Mouse (Mus musculus) spleen, adult 2 months (tissue): ENCODE measurements at regions not wholly inside any gene's neighbourhood (a gene's known extent, or its start where the extent isn't known, plus 50 kb on each side); places are given as distances from the start of the nearest gene placed in this dataset.

ENCODE experiments used
- DNase-seq, 2 experiments: peaks; one replicate each; pipeline versions ENCODE4 v3.0.0 to v3.0.0-alpha.2; 2012 to 2021; ENCODE audit warnings: low spot score in 2 of 2, low read depth in 1 of 2
- H3K27ac ChIP-seq: fragments of 200-500 bp; 2 replicates; pipeline ENCODE4 v1.5.1; 2012; ENCODE audit warnings: low read length, inconsistent platforms; ENCODE audit not compliant: insufficient read depth
- H3K27me3 ChIP-seq: fragments of 200-500 bp; 2 replicates; pipeline ENCODE4 v1.6.1; 2012; ENCODE audit warnings: mild to moderate bottlenecking, moderate library complexity, low read length, inconsistent platforms; ENCODE audit not compliant: control insufficient read depth, insufficient read depth
- H3K36me3 ChIP-seq: fragments of 200-500 bp; 2 replicates; pipeline ENCODE4 v1.6.1; 2012; ENCODE audit warnings: mild to moderate bottlenecking, low read length, inconsistent platforms; ENCODE audit not compliant: control insufficient read depth, insufficient read depth
- H3K4me1 ChIP-seq: fragments of 200-500 bp; 2 replicates; pipeline ENCODE4 v1.6.1; 2011; ENCODE audit warnings: inconsistent platforms; ENCODE audit not compliant: control insufficient read depth, insufficient read depth, insufficient read length
- H3K4me3 ChIP-seq: fragments of 200-500 bp; 2 replicates; pipeline ENCODE4 v1.5.1; 2011; ENCODE audit warnings: mild to moderate bottlenecking, inconsistent platforms; ENCODE audit not compliant: insufficient read depth, insufficient read length; ENCODE audit errors: extremely low read depth
- CTCF ChIP-seq: fragments of 200-500 bp; IDR thresholded peaks from 2 replicates; pipeline ENCODE4 v1.5.1; 2011; ENCODE audit warnings: mild to moderate bottlenecking, inconsistent platforms; ENCODE audit not compliant: insufficient read depth, insufficient read length, insufficient replicate concordance; ENCODE audit errors: extremely low read depth
- POLR2A ChIP-seq: fragments of 200-500 bp; IDR thresholded peaks from 2 replicates; pipeline ENCODE4 v1.6.1; 2011; ENCODE audit warnings: low read depth, low read length, inconsistent platforms
- WGBS: fragments of 180-500 bp; shearing (Covaris S2); methylation state at CpG from one replicate; pipeline ENCODE4 v1.1.7; 2018; 5-methylcytosine and 5-hydroxymethylcytosine counted together

GRCm38 (mm10) chr4:106091927-106092675 is 223.9 kb upstream of the Usp24 start:
- no peak overlapping the region for H3K4me3 ChIP-seq
- no peaks in the 10 kb centered on the region for H3K4me1 ChIP-seq
- TF ChIP-seq CTCF = no peak
- TF ChIP-seq POLR2A = no peak
- no peaks in the 10 kb centered on the region for H3K36me3 ChIP-seq
- DNase-seq = no peak
- WGBS = 73% methylated on average over 9 of the region's 9 CpGs
- H3K27me3 ChIP-seq = no peaks in the 10 kb centered on the region
- H3K27ac ChIP-seq = no peak overlapping the region

DNA sequence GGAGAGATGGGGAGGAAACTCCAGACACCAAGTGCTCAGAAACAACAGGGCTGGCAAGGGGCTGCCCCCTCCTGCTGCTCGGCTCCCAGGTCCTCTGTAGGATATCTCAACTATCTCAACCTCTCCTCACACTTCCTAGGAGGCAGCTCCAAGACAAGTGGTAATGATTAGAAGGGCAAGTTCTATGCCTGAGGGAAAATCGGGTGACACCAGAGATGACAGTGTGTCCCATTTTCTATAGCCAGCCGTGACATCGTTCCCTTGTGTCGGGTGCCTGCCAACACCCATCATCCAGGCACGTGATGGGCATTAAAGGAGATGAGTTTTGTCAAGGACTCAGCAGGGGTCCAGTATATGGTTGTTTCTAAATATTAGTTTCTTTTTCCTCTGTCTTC is 223.3 kb upstream of the Usp24 start:
- no peaks in the 10 kb centered on the region for H3K36me3 ChIP-seq
- TF ChIP-seq CTCF (no peak), POLR2A (no peak)
- H3K27ac ChIP-seq = no peak overlapping the region
- H3K4me3 ChIP-seq = no peak overlapping the region
- H3K27me3 ChIP-seq = no peaks in the 10 kb centered on the region
- DNase-seq = no peak
- 85% methylated on average over 6 of the region's 6 CpGs for WGBS
- no peaks in the 10 kb centered on the region for H3K4me1 ChIP-seq

GRCm38 (mm10) chr4:106093252-106093651 is 222.8 kb upstream of the Usp24 start:
- 80% methylated on average over 2 of the region's 2 CpGs for WGBS
- H3K4me3 ChIP-seq = no peak overlapping the region
- no peak for TF ChIP-seq POLR2A
- TF ChIP-seq CTCF = no peak
- H3K27me3 ChIP-seq = no peaks in the 10 kb centered on the region
- H3K4me1 ChIP-seq = no peaks in the 10 kb centered on the region
- DNase-seq = no peak
- no peaks in the 10 kb centered on the region for H3K36me3 ChIP-seq
- H3K27ac ChIP-seq = no peak overlapping the region

- H3K27ac ChIP-seq = no peak overlapping the region
- 59% methylated on average over 11 of the region's 11 CpGs for WGBS
Measured at GRCm38 (mm10) chr4:106094882-106095556, 221.0 kb upstream of the Usp24 start.

GRCm38 (mm10) chr4:106096130-106096529 is 219.9 kb upstream of the Usp24 start:
- DNase-seq = no peak
- Histone ChIP-seq H3K27ac (no peak overlapping the region), H3K4me3 (no peak overlapping the region), H3K27me3 (no peaks in the 10 kb centered on the region), H3K4me1 (no peaks in the 10 kb centered on the region), H3K36me3 (no peaks in the 10 kb centered on the region)
- WGBS = 85% methylated on average over 3 of the region's 3 CpGs
- TF ChIP-seq POLR2A (no peak), CTCF (no peak)

More at GRCm38 (mm10) chr4:106094882-106095556, 221.0 kb upstream of the Usp24 start:
- Histone ChIP-seq H3K27me3 (no peaks in the 10 kb centered on the region), H3K36me3 (no peaks in the 10 kb centered on the region), H3K4me1 (no peaks in the 10 kb centered on the region), H3K4me3 (no peak overlapping the region)
- TF ChIP-seq POLR2A (no peak), CTCF (no peak)
- no peak for DNase-seq

DNA sequence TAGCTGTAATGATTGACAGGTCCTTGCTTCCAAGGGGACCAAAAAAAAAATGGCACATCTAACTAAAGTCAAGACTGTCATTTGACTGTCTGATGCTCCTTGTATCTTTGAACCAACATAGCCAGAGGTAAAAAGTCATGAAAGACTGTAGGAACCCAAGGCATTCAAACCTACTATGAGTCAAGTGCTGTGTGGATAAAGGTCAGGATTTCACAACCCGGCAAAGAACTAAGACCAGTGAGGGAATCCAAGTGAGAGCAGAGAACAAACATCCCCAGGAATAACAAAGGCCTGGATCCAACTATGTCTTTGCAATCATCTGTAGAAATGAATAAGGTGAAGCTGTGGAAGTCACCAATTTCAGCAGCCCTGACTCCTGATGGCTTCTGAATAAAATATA is 218.2 kb upstream of the Usp24 start:
- Histone ChIP-seq H3K36me3 (no peaks in the 10 kb centered on the region), H3K27me3 (no peaks in the 10 kb centered on the region), H3K27ac (no peak overlapping the region), H3K4me3 (no peak overlapping the region), H3K4me1 (no peaks in the 10 kb centered on the region)
- no peak for DNase-seq
- 84% methylated on average over 1 of the region's 1 CpGs for WGBS
- TF ChIP-seq POLR2A (no peak), CTCF (no peak)
